Mouse (Mus musculus) liver, embryonic 13.5 days (tissue): ENCODE data around the gene Hist2h2aa1. TPM values are rescaled to one million over a fixed set of nuclear protein-coding genes. Genes with fewer than 3 reads are reported as not detected.
"Not testable (repeated sequence)": the region's sequence is repeated elsewhere in the genome, so short reads cannot be mapped to it uniquely, and the experiment has no call there.

Experiments used
- ATAC-seq: fragments of 200-750 bp; cut with Nextera tagmentation; 2 replicates; pipeline ENCODE4 v1.8.0; 2017; ENCODE audit warnings: low read depth, mild to moderate bottlenecking, moderate number of reproducible peaks, moderate library complexity
- DNase-seq: peaks from one replicate; pipeline ENCODE4 v3.0.0; 2022
- H3K27ac ChIP-seq: fragments of 300-500 bp; sonication (generic); 2 replicates; pipeline ENCODE4 v1.5.1; 2015; ENCODE audit warnings: moderate library complexity, mild to moderate bottlenecking, inconsistent platforms
- H3K27me3 ChIP-seq: fragments of 300-500 bp; sonication (generic); 2 replicates; pipeline ENCODE4 v1.6.1; 2015; ENCODE audit warnings: mild to moderate bottlenecking, inconsistent platforms
- H3K36me3 ChIP-seq: fragments of 300-500 bp; sonication (generic); 2 replicates; pipeline ENCODE4 v1.6.1; 2015; ENCODE audit warnings: mild to moderate bottlenecking, inconsistent platforms
- H3K4me1 ChIP-seq: fragments of 300-500 bp; sonication (generic); replicated peaks from 2 replicates; pipeline ENCODE4 v1.6.1; 2015; ENCODE audit warnings: inconsistent platforms
- H3K4me2 ChIP-seq: fragments of 300-500 bp; sonication (generic); 2 replicates; pipeline ENCODE4 v1.6.1; 2015; ENCODE audit warnings: inconsistent platforms, mild to moderate bottlenecking, moderate library complexity
- H3K4me3 ChIP-seq: fragments of 300-500 bp; sonication (generic); replicated peaks from 2 replicates; pipeline ENCODE4 v1.5.1; 2015; ENCODE audit warnings: mild to moderate bottlenecking, inconsistent platforms
- H3K9ac ChIP-seq: fragments of 300-500 bp; sonication (generic); 2 replicates; pipeline ENCODE4 v1.6.1; 2015; ENCODE audit warnings: mild to moderate bottlenecking, inconsistent platforms
- H3K9me3 ChIP-seq: fragments of 300-500 bp; sonication (generic); replicated peaks from 2 replicates; pipeline ENCODE4 v1.6.1; 2016; ENCODE audit warnings: inconsistent platforms
- WGBS: fragments of 180-500 bp; shearing (Covaris S2); methylation state at CpG from one replicate; pipeline ENCODE4 v1.1.7; 2015; ENCODE audit not compliant: insufficient replicate concordance; 5-methylcytosine and 5-hydroxymethylcytosine counted together
- polyA plus RNA-seq: library from polyadenylated mRNA; unstranded; fragments of >200 nt; fragmentation: Nextera tagmentation; extraction: Ambion mirVana; gene quantifications from 2 replicates; pipeline ENCODE4 v1.2.1, GENCODE M21; 2015

Gene Hist2h2aa1
- polyA plus RNA-seq, 1 experiment from 2014 or later: 40.6 TPM

DNA sequence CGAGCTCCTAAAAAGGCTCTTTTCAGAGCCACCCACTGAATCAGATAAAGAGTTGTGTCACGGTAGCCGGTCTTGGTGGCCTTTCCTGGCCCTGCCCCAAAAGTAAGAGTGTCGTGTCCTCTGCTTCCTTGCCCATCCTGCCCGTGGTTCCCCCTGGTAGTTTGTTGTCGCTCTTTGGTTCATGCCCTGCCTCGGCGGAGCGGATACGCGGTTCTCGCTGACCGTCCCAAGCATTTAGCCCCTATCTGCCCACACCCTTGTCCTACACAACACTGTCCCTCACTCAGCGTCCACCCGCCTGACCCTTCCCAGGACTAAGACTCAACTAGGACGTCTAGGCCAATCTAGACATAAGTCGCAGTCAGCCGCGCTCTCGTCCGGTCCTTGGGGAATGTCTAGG, 721 bp downstream of the Hist2h2aa1 start:
- peak overlapping the region; percentile 92 for H3K27ac ChIP-seq
- H3K9ac ChIP-seq: peak overlapping the region; percentile 63; the same call in 1 of the 2 replicates
- H3K4me3 ChIP-seq: peak overlapping the region; percentile 44
- WGBS: 0% methylated on average over 10 of the region's 21 CpGs
- H3K9me3 ChIP-seq, H3K36me3 ChIP-seq, DNase-seq, H3K27me3 ChIP-seq: not testable (repeated sequence)
- peak; percentile 61 for ATAC-seq
- H3K4me1 ChIP-seq: peaks cover 74% of the 10 kb centered on the region
- H3K4me2 ChIP-seq: peak overlapping the region; percentile 47

DNA sequence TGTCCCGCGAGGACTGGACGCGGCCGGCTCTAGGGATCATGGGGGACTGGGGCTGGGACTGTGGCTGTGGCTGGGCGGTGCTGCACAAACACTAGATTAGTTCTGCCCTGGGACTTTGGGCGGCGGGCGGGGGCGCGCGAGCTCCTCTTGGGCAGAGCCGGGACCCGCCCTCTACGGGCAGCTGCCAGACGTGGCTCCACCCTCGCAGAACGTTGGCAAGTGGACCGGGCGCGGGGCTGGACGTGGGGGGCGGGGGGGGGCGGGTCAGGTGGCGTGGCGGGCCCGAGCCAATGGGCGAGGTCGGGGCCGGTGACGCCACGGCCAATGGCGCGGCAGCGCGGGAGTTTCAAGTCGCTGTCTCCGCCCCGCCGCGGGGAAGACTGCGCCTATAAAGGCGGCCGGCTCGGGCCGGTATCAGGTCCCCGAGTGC, 1.1 kb downstream of the Hist2h2aa1 start, which contains the start of gene Hist2h3c1:
Hist2h3c1 (plus strand) TSS at position 259 of the 430 bp plus-strand sequence.
- WGBS: no CpG with 5 or more reads among the region's 47 CpGs
- not testable (repeated sequence) for DNase-seq
- peaks cover 72% of the 10 kb centered on the region for H3K4me1 ChIP-seq

DNA sequence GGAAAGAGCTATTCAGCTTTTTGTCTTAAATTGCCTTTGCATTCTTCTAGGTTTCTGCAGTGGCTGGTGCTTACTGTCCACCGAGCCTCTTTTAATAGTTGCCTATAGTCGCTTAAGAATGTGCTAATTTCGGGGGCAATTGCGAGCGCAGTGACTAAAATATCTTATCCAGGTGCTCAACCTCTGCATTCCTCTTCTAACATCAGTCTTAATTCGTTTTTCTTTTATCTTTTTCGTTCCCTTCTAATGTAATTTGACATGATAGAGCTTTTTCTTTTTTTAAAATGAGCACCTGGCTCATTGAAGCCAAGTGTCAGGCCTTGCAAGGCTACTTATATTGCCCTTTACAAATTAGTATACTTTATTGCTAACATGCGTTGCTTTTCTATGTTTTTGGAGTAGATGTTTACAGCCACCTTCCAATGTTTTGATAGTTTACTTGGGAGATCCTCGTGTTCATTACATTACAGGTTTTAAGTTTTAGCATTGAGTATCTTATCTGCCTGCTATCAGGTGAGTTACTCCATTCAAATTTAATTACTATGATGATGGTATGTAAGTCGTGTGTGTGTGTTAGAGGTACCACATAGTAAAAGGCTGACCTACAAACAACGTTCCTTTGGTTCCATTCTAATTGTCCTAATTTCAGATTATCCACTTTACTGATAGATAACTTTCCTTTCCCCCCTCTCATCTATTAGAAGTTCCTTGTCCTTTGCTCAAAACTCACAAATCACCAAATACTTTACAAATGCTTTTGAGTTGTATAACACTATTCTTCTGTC, 2.3 kb downstream of the Hist2h2aa1 start:
- DNase-seq (no peak), ATAC-seq (no peak)
- Histone ChIP-seq H3K36me3 (no peaks in the 10 kb centered on the region), H3K4me1 (peaks cover 66% of the 10 kb centered on the region), H3K27me3 (no peaks in the 10 kb centered on the region), H3K27ac (peak overlapping the region; percentile 93), H3K4me3 (peak overlapping the region; percentile 63), H3K9me3 (no peaks in the 10 kb centered on the region), H3K9ac (peak overlapping the region; percentile 82), H3K4me2 (peak overlapping the region; percentile 69)
- 2% methylated on average over 11 of the region's 11 CpGs for WGBS

More for the DNA sequence above, 1.1 kb downstream of the Hist2h2aa1 start, which contains the start of gene Hist2h3c1:
- not testable (repeated sequence) for H3K27me3 ChIP-seq, H3K9me3 ChIP-seq, H3K36me3 ChIP-seq
- H3K4me3 ChIP-seq: peak within 1 kb of the TSS; percentile 63
- peak within 1 kb of the TSS; percentile 69 for H3K4me2 ChIP-seq
- H3K9ac ChIP-seq: peak within 1 kb of the TSS; percentile 82
- peak; percentile 83 for ATAC-seq
- H3K27ac ChIP-seq: peak within 1 kb of the TSS; percentile 93

DNA sequence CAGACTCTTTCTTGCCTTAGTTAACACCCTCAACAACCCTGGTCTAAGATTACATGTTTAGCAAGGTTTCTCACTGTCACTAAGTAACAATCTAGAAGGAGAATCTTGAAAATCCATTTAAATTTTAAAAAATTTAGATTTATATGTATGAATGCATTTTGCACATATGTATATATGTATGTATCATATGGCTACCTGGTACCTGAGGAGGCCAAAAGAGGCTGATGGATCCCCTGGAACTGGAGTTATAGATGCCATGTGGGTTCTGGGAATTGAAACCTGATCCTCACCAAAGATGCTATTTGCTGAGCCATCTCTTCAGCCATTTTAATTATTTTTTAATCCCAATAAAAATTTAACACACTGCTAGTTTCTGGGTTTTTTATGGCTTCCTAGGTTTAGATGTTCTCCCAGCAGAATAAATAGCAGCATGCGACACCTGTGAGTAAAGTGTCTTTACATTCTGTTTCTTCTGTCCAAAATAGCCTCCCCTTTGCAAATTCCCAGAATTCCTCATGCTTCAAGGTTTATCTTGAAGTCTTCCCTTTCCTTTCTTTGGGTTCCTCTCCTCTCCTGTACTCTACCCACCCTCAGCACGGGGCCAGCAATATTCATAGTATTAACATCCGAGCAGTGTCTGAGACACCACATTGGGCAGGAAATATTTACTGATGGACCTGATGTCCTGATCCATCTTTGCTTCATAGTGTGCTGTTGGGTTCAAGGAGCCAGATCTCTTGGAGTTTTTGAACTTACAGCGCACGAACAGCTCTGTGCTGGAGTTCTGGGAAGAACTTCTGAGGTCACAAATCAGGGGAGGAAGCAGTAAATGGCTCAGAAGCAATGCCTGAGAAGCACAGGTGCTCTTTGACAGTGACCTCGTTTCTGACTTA, 3.1 kb downstream of the Hist2h2aa1 start:
- 44% methylated on average over 6 of the region's 6 CpGs for WGBS
- peaks cover 67% of the 10 kb centered on the region for H3K4me1 ChIP-seq
- no peak for ATAC-seq

DNA sequence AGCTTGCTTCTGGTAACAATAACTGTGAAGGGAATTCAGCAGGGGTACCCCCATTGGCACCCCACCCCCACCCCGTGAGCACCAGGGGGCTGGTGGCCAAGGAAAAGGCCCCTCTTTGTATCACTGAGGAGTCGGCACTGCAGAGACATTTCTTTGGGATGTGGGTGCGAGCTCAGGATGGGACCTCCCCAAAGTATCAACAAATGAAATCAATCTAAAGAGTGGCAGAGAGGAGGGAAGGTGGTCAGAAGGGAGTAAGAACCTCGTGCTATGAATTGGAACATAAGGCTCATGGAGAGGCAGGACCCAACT, 3.7 kb downstream of the Hist2h2aa1 start:
- peaks cover 67% of the 10 kb centered on the region for H3K4me1 ChIP-seq
- peak overlapping the region; percentile 69 for H3K4me2 ChIP-seq
- peak overlapping the region; percentile 63 for H3K4me3 ChIP-seq
- peak overlapping the region; percentile 82 for H3K9ac ChIP-seq
- no peak for ATAC-seq
- no peaks in the 10 kb centered on the region for H3K9me3 ChIP-seq
- DNase-seq: no peak
- H3K36me3 ChIP-seq: no peaks in the 10 kb centered on the region
- H3K27ac ChIP-seq: peak overlapping the region; percentile 93
- 62% methylated on average over 4 of the region's 4 CpGs for WGBS
- no peaks in the 10 kb centered on the region for H3K27me3 ChIP-seq

More for the DNA sequence above, 3.1 kb downstream of the Hist2h2aa1 start:
- H3K27me3 ChIP-seq: no peaks in the 10 kb centered on the region
- H3K36me3 ChIP-seq: no peaks in the 10 kb centered on the region
- no peak for DNase-seq
- peak overlapping the region; percentile 82 for H3K9ac ChIP-seq
- H3K27ac ChIP-seq: peak overlapping the region; percentile 93
- H3K4me3 ChIP-seq: peak overlapping the region; percentile 63
- peak overlapping the region; percentile 69 for H3K4me2 ChIP-seq
- no peaks in the 10 kb centered on the region for H3K9me3 ChIP-seq

DNA sequence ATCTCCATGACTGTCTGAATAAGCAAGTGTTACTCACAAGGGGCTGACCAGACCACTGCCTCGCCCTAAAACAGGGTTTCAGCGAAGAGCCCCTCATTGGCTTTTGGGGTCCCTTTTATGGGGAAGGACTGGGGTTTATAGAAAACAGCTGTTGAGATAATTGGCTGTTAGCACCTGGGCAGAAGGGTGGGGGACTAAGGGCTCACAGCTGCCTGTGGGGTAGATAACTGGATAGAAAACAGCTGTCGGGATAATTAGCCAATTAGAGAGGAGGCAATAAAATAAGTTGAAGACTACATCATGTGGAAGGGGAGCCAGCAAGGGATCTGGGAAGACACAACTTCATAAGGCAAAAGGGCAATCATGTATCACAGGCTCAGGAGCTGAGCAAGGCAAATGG, 5.6 kb downstream of the Hist2h2aa1 start:
- H3K4me2 ChIP-seq: peak overlapping the region; percentile 32

DNA sequence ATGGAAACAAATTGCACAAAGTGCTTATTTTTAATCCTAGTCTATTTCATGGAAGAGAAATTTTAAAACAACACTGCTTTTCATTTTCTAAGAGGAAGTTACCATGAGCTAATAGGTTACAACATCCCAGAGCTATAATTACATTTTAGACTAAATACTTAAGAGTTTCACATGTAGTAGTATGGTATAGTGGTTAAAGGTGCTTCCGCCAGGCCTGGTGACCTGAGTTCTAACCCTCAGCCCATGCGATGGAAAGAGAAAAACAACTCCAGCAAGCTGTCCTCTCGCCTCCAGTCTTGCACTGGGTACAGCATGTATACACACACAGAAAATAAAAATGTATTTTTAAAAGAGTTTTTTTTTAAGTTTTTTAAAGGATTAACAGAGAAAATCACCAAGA, 6.5 kb downstream of the Hist2h2aa1 start:
- Histone ChIP-seq H3K9me3 (no peaks in the 10 kb centered on the region), H3K4me1 (peaks cover 82% of the 10 kb centered on the region), H3K36me3 (no peaks in the 10 kb centered on the region), H3K27me3 (no peaks in the 10 kb centered on the region), H3K9ac (no peak overlapping the region), H3K27ac (peak overlapping the region; percentile 57; the same call in 1 of the 2 replicates), H3K4me2 (no peak overlapping the region), H3K4me3 (no peak overlapping the region)
- no peak for ATAC-seq
- WGBS: 73% methylated on average over 3 of the region's 3 CpGs
- no peak for DNase-seq

More for the DNA sequence above, 5.6 kb downstream of the Hist2h2aa1 start:
- Histone ChIP-seq H3K27ac (peak overlapping the region; percentile 93), H3K4me1 (peaks cover 75% of the 10 kb centered on the region), H3K36me3 (no peaks in the 10 kb centered on the region), H3K9ac (peak overlapping the region; percentile 63), H3K4me3 (no peak overlapping the region), H3K9me3 (no peaks in the 10 kb centered on the region), H3K27me3 (no peaks in the 10 kb centered on the region)
- 49% methylated on average over 3 of the region's 3 CpGs for WGBS
- DNase-seq (no peak), ATAC-seq (no peak)

DNA sequence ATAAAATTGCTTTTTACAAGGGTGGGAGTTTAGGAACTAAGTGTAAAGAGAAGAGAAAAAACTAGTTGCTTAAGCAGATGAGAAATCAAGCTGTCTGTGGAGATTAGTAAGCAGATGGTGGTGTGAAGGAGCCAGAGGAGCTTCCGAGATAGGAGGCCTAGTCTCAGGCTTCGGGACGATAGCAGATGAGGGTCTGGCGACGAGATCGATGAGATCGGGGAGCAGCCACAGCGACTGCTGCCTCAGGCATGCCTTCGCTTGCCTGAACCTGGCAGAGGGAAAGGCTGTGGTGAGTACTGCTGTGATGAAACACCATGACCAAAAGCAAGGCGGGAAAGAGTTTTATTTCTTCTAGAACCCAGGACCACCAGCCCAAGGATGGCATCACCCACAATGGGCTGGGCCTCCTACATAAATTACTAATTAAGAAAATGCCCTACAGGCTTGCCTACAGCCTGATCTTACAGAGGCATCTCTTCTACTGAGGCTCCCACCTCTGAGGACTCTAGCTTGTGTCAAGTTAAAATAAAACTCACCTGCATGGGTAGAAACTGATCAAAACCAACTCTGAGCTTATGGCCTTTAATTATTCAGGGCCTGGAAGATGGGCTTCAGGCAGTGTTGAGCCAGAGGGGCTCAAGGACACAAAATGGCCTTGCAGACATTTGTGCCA, 9.5 kb downstream of the Hist2h2aa1 start:
- Histone ChIP-seq H3K4me3 (peak overlapping the region; percentile 20; the same call in 1 of the 2 replicates), H3K36me3 (no peaks in the 10 kb centered on the region), H3K27me3 (no peaks in the 10 kb centered on the region), H3K27ac (peak overlapping the region; percentile 89), H3K4me1 (peaks cover 66% of the 10 kb centered on the region), H3K4me2 (peak overlapping the region; percentile 49), H3K9ac (peak overlapping the region; percentile 68), H3K9me3 (no peaks in the 10 kb centered on the region)
- peak; percentile 77 for DNase-seq
- peak; percentile 93 for ATAC-seq
- WGBS: 10% methylated on average over 10 of the region's 10 CpGs

DNA sequence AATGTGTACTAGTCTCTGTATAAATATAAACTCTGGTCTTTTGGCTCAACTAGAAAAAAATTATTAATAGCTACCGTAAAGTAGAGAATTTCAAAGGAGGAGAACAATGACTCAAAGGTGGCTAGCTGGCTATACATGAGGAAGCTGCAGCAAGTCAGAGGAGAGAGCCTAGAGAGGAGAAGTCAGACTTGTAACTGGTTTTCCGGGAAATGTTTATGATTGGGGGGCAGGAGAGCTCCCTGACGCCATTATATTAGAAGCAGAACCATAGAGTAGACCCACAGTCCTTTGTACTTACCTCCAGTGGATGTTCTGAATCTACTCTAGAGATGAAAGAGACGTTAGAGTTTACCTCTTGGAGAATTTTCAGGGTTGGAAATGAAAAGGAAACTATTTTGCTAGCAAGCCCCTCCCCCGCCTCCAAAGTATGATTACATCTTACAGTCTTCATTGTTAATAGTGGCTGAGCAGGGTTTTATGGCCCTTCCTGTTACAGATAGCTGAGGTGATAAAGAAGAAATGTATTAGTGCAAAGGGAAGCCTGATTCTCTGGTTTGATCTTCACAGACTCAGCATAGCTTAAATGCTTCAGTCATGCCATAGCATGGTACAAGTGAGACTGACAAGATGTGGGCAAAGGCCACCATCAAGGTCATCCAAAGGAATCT, 10.8 kb downstream of the Hist2h2aa1 start:
- Histone ChIP-seq H3K27ac (peak overlapping the region; percentile 89; the same call in 1 of the 2 replicates), H3K27me3 (no peaks in the 10 kb centered on the region), H3K4me1 (peaks cover 57% of the 10 kb centered on the region), H3K36me3 (no peaks in the 10 kb centered on the region), H3K4me2 (no peak overlapping the region), H3K4me3 (no peak overlapping the region), H3K9ac (peak overlapping the region; percentile 52), H3K9me3 (no peaks in the 10 kb centered on the region)
- ATAC-seq (no peak), DNase-seq (no peak)
- 63% methylated on average over 5 of the region's 5 CpGs for WGBS

DNA sequence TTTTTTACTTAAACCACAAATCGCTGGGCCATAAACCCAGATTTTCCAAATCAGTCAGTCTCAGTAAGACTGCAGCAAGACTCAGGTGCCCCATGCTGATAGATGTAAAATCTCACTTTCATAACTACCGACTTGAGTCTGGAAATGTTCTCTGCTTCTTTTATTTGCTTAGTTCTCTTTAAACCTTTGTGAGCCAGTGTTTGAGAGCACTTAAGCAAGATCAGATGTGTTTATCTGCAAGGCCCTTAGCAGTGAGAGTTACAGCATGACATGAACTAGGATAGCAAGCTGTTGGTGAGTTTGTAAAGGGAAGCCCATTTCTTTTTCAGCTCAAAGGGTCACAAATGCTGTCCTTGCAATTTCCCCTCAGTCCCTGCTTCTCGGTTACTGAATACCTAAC, 11.9 kb downstream of the Hist2h2aa1 start:
- Histone ChIP-seq H3K27me3 (no peaks in the 10 kb centered on the region), H3K4me3 (no peak overlapping the region), H3K4me1 (peaks cover 65% of the 10 kb centered on the region), H3K36me3 (no peaks in the 10 kb centered on the region), H3K4me2 (no peak overlapping the region), H3K9me3 (no peaks in the 10 kb centered on the region), H3K27ac (no peak overlapping the region), H3K9ac (no peak overlapping the region)
- no peak for ATAC-seq
- no peak for DNase-seq
- WGBS: 73% methylated on average over 3 of the region's 3 CpGs
